Mouse (Mus musculus) gastrocnemius, postnatal 10 days (tissue): ENCODE measurements around the gene Tubg2. TPM values are rescaled to one million over a fixed set of nuclear protein-coding genes. Genes with fewer than 3 reads are reported as not detected.
A peak's percentile ranks its signal among the peaks of the same experiment; 100 is the strongest.
"Not testable (repeated sequence)": the region's sequence is repeated elsewhere in the genome, so short reads cannot be mapped to it uniquely, and the experiment has no call there.

Experiments used
- DNase-seq: peaks from one replicate; pipeline ENCODE4 v3.0.0; 2021; ENCODE audit warnings: mixed read lengths
- total RNA-seq, 2 experiments: library from RNA; stranded (reverse); gene quantifications; 2 replicates each; pipeline ENCODE4 v1.2.3; 2021

Gene Tubg2
- total RNA-seq, 2 experiments from 2014 or later = 5.5 to 6.3 TPM

- DNase-seq = no peak
Observed at GRCm38 (mm10) chr11:101138536-101139181, 17.0 kb upstream of the Tubg2 start.

GRCm38 (mm10) chr11:101140164-101140819 is 15.4 kb upstream of the Tubg2 start:
- no peak for DNase-seq

- DNase-seq = no peak
Observed at GRCm38 (mm10) chr11:101141088-101141487, 14.6 kb upstream of the Tubg2 start.

GRCm38 (mm10) chr11:101142215-101142967 is 13.3 kb upstream of the Tubg2 start:
- no peak for DNase-seq

- DNase-seq = no peak
Observed at GRCm38 (mm10) chr11:101143338-101144225, 12.1 kb upstream of the Tubg2 start.

GRCm38 (mm10) chr11:101146377-101146776 is 9.3 kb upstream of the Tubg2 start:
- no peak for DNase-seq

GRCm38 (mm10) chr11:101148751-101149150 is 7.0 kb upstream of the Tubg2 start:
- no peak for DNase-seq

GRCm38 (mm10) chr11:101149178-101150105 is 6.3 kb upstream of the Tubg2 start:
- peak; percentile 44 for DNase-seq

- no peak for DNase-seq
Observed at GRCm38 (mm10) chr11:101151063-101151462, 4.6 kb upstream of the Tubg2 start.

GRCm38 (mm10) chr11:101152825-101153224 is 2.9 kb upstream of the Tubg2 start:
- no peak for DNase-seq

- no peak for DNase-seq
Observed at GRCm38 (mm10) chr11:101154648-101155047, 1.1 kb upstream of the Tubg2 start.

GRCm38 (mm10) chr11:101155151-101155550 is 556 bp upstream of the Tubg2 start:
- no peak for DNase-seq

GRCm38 (mm10) chr11:101160151-101160550 is 4.4 kb downstream of the Tubg2 start:
- not testable (repeated sequence) for DNase-seq

GRCm38 (mm10) chr11:101160981-101161505 is 5.3 kb downstream of the Tubg2 start:
- DNase-seq = not testable (repeated sequence)

- DNase-seq = no peak
Observed at GRCm38 (mm10) chr11:101161551-101161950, 5.8 kb downstream of the Tubg2 start.

- DNase-seq = no peak
Observed at GRCm38 (mm10) chr11:101162301-101162700, 6.6 kb downstream of the Tubg2 start.

- peak; percentile 70 for DNase-seq
Observed at GRCm38 (mm10) chr11:101162772-101163171, 7.1 kb downstream of the Tubg2 start.

GRCm38 (mm10) chr11:101163476-101164350 is 8.0 kb downstream of the Tubg2 start:
- DNase-seq = no peak

- no peak for DNase-seq
Observed at GRCm38 (mm10) chr11:101164351-101164665, 8.6 kb downstream of the Tubg2 start.
